ENCODE assay signal across 17 mouse cellular contexts in genomic region chr16:89762096-89762495, GRCm38 (mm10).
DNase-seq lines count a peak whose midpoint lies in the region; ATAC-seq lines count a peak whose summit lies in the region.
"Had no signal": no experiment of that assay in that cellular context is flagged by ENCODE, and none has a peak within 500 bp of the region (broad histone marks: within the 10 kb centered on the region; RNA-seq: fewer than 3 reads in every experiment).

No protein-coding gene starts in this region.

- DNase-seq in adrenal gland, postnatal 14 days: peak; percentile 32
- DNase-seq in adrenal gland, adult (ENCODE audit: inconsistent age in 2 of 2, low spot score in 1 of 2): no peak
- peak; percentile 21 for DNase-seq in retina, postnatal 1 day
- no peak for DNase-seq in retina, embryonic 14.5 days (ENCODE audit: low spot score)
- peak; percentile 44 for DNase-seq in ovary, postnatal 14 days (ENCODE audit: low spot score)
- no peak for DNase-seq in limb, embryonic 10.5 days (ENCODE audit: low spot score)
- DNase-seq: cerebellum, postnatal 25 days; gastrocnemius, postnatal 10 days; kidney, adult 11 months; right cerebral cortex, postnatal 4 days; thymus, postnatal 25 days had no signal

- no peaks in the 10 kb centered on the region for H3K9me3 ChIP-seq in heart, embryonic 14.5 days (ENCODE audit: control insufficient read depth, low read length)
- no peaks in the 10 kb centered on the region for H3K9me3 ChIP-seq in heart, embryonic 11.5 days (replicated peaks; ENCODE audit: control insufficient read depth, low read length)
- H3K9me3 ChIP-seq in limb, embryonic 10.5 days (replicated peaks): no peaks in the 10 kb centered on the region
- H3K9me3 ChIP-seq: embryonic facial prominence, embryonic 13.5 days; limb, embryonic 13.5 days had no signal

- H3K36me3 ChIP-seq in heart, embryonic 14.5 days (ENCODE audit: control insufficient read depth, insufficient read depth, low read length): no peaks in the 10 kb centered on the region
- H3K36me3 ChIP-seq in heart, embryonic 11.5 days (ENCODE audit: control insufficient read depth, insufficient read depth, low read length): no peaks in the 10 kb centered on the region
- H3K36me3 ChIP-seq in limb, embryonic 10.5 days: no peaks in the 10 kb centered on the region
- H3K36me3 ChIP-seq: embryonic facial prominence, embryonic 13.5 days; limb, embryonic 13.5 days had no signal

- ATAC-seq in heart, embryonic 14.5 days (ENCODE audit: insufficient number of reproducible peaks, insufficient read depth, low FRiP score, low read depth): no peak
- ATAC-seq in heart, embryonic 11.5 days (replicated peaks; ENCODE audit: insufficient number of reproducible peaks, low FRiP score, low TSS enrichment): no peak

- 34% methylated on average over 8 of the region's 8 CpGs for WGBS in heart, embryonic 14.5 days
- WGBS in heart, embryonic 11.5 days (ENCODE audit: insufficient replicate concordance): 56% methylated on average over 8 of the region's 8 CpGs
- 83% methylated on average over 8 of the region's 8 CpGs for whole genome bisulfite sequencing in limb, embryonic 10.5 days

- H3K9ac ChIP-seq in heart, embryonic 14.5 days (ENCODE audit: low read length): peak overlapping the region; percentile 21; the same call in 1 of the 2 replicates
- no peak overlapping the region for H3K9ac ChIP-seq in heart, embryonic 11.5 days (ENCODE audit: low read depth, low read length)
- H3K9ac ChIP-seq: embryonic facial prominence, embryonic 13.5 days; hindbrain, embryonic 14.5 days; limb, embryonic 13.5 days had no signal

- H3K4me3 ChIP-seq in heart, embryonic 14.5 days (ENCODE audit: control insufficient read depth in 1 of 2, insufficient read depth in 1 of 2, low read depth in 1 of 2, low read length in 2 of 2): no peak overlapping the region
- H3K4me3 ChIP-seq in heart, embryonic 11.5 days (ENCODE audit: low read depth, low read length): no peak overlapping the region
- no peak overlapping the region for H3K4me3 ChIP-seq in limb, embryonic 10.5 days
- H3K4me3 ChIP-seq: embryonic facial prominence, embryonic 13.5 days; limb, embryonic 13.5 days; megakaryocyte, embryonic 14.5 days had no signal

- peaks cover 0 to 4% of the 10 kb centered on the region in 2 experiments; a peak in 1 of 4 replicates for H3K4me1 ChIP-seq in heart, embryonic 14.5 days (ENCODE audit: control insufficient read depth in 2 of 2, insufficient read depth in 2 of 2, low read length in 2 of 2)
- H3K4me1 ChIP-seq in heart, embryonic 11.5 days (ENCODE audit: control insufficient read depth, insufficient read depth, low read length): no peaks in the 10 kb centered on the region
- H3K4me1 ChIP-seq in limb, embryonic 10.5 days: no peaks in the 10 kb centered on the region
- H3K4me1 ChIP-seq: embryonic facial prominence, embryonic 13.5 days; limb, embryonic 13.5 days; megakaryocyte, embryonic 14.5 days had no signal

- peak overlapping the region; percentile 50 for H3K4me2 ChIP-seq in heart, embryonic 14.5 days (ENCODE audit: low read length)
- no peak overlapping the region for H3K4me2 ChIP-seq in heart, embryonic 11.5 days
- H3K4me2 ChIP-seq: embryonic facial prominence, embryonic 13.5 days; hindbrain, embryonic 14.5 days; limb, embryonic 13.5 days had no signal

- no peaks in the 10 kb centered on the region for H3K27me3 ChIP-seq in heart, embryonic 14.5 days (ENCODE audit: control insufficient read depth, insufficient read depth, low read length)
- H3K27me3 ChIP-seq in heart, embryonic 11.5 days (ENCODE audit: control insufficient read depth, insufficient read depth, low read length): no peaks in the 10 kb centered on the region
- no peaks in the 10 kb centered on the region for H3K27me3 ChIP-seq in limb, embryonic 10.5 days (ENCODE audit: low read depth, poor library complexity, severe bottlenecking)
- H3K27me3 ChIP-seq: embryonic facial prominence, embryonic 13.5 days; limb, embryonic 13.5 days had no signal

- no peak overlapping the region for H3K27ac ChIP-seq in heart, embryonic 14.5 days (replicated peaks in 1 of 2; ENCODE audit: control insufficient read depth in 1 of 2, insufficient read depth in 1 of 2, low read depth in 2 of 2, low read length in 2 of 2)
- no peak overlapping the region for H3K27ac ChIP-seq in heart, embryonic 11.5 days (ENCODE audit: low read depth, low read length)
- no peak overlapping the region for H3K27ac ChIP-seq in limb, embryonic 10.5 days
- H3K27ac ChIP-seq: embryonic facial prominence, embryonic 13.5 days; hindbrain, embryonic 14.5 days; limb, embryonic 13.5 days had no signal

Comparison
In these comparisons a context has a peak if more than half of its experiments do, and no peak if none do; other contexts are left out.
1. DNase-seq: peak in adrenal gland, postnatal 14 days (single experiment), retina, postnatal 1 day (single experiment) and ovary, postnatal 14 days (single experiment); none in adrenal gland, adult (0 of 2), retina, embryonic 14.5 days (single experiment) and limb, embryonic 10.5 days (single experiment).